Mouse (Mus musculus) CD4-positive, CD25-positive, alpha-beta regulatory T cell, adult 9 weeks (primary cell): ENCODE results near the gene Lrrc29. TPM values are rescaled to one million over a fixed set of nuclear protein-coding genes. Genes with fewer than 3 reads are reported as not detected.

Source experiments
- polyA plus RNA-seq: library from polyadenylated mRNA; unstranded; fragments of 100-300 nt; shearing (Covaris generic); gene quantifications from one replicate; pipeline ENCODE4 v1.2.1, GENCODE M21; 2017

The Lrrc29 gene
- 5.8 TPM for polyA plus RNA-seq

GRCm38 (mm10) chr8:105326141-105326672 lies at the start of gene Lrrc29, which contains the start of gene Tmem208:
Gene Lrrc29, minus strand, starts transcription at chr8:105326278.
Gene Tmem208, plus strand, starts transcription at chr8:105326354.

DNA sequence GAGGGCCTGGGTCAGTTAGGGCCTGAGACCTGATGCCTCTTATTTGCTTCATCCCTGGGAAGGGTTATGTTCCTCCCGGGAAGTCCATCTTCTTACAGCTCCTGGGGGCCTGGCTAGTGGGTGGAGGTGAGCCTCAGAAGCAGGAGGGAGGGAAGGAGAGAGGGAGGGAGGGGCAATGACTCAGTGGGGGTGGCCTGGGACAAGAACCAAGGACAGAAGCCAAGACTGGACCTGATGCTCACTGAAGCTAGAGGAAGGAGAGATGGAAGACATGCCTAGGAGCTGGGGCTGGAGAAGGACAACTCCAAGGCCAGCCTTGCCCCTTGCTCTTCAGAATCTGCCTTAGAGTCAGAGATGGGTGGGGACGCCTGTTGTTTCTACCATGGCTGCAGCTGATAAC lies 47.0 kb upstream of the Lrrc29 start, which contains the start of gene Plekhg4:
Gene Plekhg4, plus strand, starts transcription at position 243 of the 400 bp plus-strand sequence.

DNA sequence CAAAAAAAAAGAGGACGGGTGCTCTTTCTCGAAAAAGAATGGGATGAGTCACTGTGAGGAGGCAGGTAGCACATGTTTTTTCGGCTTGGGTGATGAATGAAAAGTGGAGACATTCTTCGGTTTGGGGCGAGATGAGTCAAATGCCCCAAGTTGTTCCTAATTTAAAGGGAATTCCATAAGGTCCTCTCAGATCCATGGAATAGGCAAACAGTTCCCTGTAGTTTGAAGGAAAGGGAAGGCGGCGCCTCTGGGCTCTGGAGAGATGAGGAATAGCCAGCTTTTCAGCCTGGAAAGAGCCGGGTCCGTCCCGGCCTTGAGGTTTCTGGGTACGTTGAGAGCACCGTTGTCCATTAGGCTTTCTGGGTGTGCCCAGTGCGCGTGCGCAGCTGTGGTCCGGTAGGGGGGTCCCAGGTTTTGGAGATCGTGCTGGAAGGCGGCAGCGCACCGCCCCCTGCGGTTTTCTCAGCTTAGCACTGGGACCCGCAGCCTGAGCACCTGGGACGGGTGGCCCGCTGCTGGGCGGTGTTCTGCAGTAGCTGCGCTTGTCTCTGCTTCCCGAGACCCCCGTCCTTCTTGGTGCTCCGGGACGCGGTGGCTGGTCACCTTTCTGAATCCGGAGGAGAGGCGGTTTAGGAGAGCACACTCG lies 22.5 kb upstream of the Lrrc29 start, which contains the start of gene Slc9a5:
Gene Slc9a5, plus strand, starts transcription at position 394 of the 646 bp plus-strand sequence.

GRCm38 (mm10) chr8:105347428-105348221 lies 21.5 kb upstream of the Lrrc29 start, which contains the start of gene Fhod1:
Gene Fhod1, minus strand, starts transcription at chr8:105347953.

GRCm38 (mm10) chr8:105305211-105306145 lies 20.6 kb downstream of the Lrrc29 start, which contains the start of gene Elmo3:
Gene Elmo3, plus strand, starts transcription at chr8:105305601.

DNA sequence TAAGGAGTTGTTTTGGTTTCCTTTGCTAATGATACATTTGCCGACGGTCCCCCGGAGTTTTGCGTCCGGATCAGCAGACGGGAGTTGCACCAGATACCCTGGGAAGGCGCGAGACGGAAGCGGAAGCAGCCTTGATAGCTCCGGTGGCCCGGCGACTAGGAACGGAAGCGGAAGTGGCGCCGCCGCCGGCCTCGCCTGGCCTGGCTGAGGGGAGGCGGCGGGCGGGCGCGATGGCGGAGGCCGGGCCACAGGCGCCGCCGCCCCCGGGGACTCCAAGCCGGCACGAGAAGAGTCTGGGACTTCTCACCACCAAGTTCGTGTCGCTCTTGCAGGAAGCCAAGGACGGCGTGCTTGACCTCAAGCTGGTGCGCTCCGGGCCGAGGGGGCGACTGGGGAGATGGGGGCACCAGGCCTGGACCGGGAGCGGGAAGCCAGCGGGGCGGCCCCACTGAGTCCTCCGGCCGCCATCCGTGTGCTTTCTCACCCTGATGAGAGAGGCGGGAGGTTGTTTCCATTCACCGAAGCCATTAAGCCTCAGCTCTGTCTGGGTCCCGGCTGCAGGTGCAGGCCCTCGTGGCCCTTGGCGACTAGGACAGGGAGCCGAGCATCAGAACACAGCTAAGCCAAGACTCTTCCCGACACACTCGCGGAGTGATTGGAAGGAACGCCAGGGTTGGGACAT lies 28.4 kb downstream of the Lrrc29 start, which contains the start of gene E2f4:
Gene E2f4, plus strand, starts transcription at position 153 of the 682 bp plus-strand sequence.

GRCm38 (mm10) chr8:105295895-105296573 lies 30.0 kb downstream of the Lrrc29 start, which contains the start of gene Exoc3l:
Gene Exoc3l, minus strand, starts transcription at chr8:105296101.

DNA sequence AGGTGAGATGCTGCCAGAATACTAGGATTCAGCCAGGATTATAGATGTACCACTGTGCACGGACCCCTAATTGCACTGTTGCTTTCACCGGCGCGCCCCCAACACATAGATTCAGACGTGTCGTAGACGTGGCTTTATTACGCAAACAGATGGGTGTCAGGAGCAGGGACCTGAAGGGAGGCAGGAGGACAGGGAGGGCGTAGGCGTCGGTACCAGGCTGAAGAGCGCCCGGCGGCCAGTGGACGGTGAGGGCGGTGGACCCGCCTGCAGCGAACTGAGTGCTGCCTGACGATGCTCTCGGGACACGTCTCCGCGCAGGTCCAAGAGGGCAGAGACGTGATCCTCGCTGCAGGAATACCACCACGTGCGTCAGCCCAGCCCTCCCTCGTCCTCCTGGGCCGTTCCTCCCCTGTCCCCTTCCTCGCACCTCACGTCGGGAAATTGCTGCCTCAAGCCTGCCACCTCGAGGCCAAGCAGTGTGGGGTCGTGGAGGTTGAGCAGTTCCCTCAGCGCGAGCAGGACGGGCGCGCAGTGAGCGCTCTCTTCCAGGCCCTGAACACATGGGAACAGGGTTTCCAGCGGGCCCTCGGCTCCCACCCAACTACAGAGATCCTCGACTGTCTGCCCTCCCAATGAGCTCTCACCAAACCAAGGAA lies 36.1 kb downstream of the Lrrc29 start, which contains the start of gene 4931428F04Rik:
Gene 4931428F04Rik, minus strand, starts transcription at position 60 of the 656 bp plus-strand sequence.

DNA sequence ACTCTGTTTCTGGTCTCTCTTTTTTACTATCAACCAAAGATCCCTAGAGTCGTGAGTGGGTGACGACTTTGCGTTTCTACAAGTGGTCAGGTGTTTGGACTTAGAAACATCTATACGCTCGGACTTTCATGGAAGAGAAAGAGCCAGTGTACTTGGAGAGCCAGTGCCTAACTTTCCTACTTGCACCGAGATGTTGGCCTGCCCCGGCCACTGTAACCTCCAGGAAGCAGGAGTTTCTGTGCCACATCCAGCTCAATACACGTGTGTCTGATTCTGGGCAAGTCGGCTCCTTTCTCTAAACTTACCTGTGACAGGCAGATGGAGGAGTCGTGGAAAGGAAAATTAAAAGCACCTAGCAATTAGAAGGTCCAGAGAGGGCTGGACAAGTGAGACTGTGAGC lies 50.2 kb downstream of the Lrrc29 start, which contains the start of gene Nol3:
Gene Nol3, plus strand, starts transcription at position 301 of the 400 bp plus-strand sequence.

GRCm38 (mm10) chr8:105269461-105269947 lies 56.6 kb downstream of the Lrrc29 start, which contains the start of gene Hsf4:
Gene Hsf4, plus strand, starts transcription at chr8:105269801.

DNA sequence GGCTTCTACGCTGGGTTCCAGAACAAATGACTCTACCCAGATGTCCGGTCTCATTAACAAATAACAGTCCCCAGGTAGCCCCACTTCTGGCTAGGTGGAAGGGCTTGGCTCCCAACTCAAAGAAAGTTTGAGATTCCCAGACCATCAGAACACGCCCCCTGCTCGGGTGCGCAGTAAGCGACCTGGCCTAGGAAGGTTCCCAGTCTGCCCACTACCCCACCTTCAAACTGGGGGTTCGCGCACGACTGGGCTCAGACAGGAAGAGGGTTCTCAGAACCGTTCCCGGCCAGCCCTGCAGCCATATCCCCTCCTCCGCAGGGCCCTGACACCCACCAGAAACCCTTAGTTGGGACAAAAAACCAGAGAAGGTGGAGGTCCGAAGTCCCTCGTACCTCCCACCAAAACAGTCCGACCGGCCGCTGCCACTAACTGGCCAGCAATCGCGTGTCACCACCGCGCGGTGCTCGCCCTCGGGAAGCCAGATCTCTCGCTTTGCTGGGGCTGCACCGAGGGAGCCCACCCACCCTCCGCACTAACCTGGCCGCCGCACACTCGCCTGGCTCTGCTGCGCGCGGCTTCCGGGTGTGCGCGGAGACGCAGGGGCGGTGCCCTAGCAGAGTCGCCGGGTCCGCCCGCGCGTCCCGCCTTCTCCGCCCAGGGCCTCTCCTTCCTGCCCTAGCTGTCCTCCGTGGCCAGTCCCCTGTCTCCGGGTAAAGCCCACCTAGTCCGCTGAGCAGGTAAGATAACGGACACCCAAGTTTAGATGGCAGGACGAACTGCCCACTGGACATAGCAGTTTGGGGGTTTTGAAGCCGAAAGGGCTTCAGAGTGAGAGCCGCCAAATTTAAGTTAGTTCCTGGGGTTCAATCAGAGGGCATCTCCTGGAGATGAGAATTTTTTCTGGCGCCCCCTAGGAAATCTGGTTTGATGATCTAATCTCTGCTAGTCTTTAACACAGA lies 61.8 kb downstream of the Lrrc29 start, which contains the start of the genes Tradd and Fbxl8:
Gene Tradd, minus strand, starts transcription at position 586 of the 959 bp plus-strand sequence.
Gene Fbxl8, plus strand, starts transcription at position 625 of the 959 bp plus-strand sequence.

Other genes starting within 250 kb of the Lrrc29 start
- gene Ces3b, start 242.5 kb downstream of the Lrrc29 start, polyA plus RNA-seq: not detected
- gene Ces4a, start 194.5 kb downstream of the Lrrc29 start, polyA plus RNA-seq: not detected
- gene Cbfb, start 155.6 kb downstream of the Lrrc29 start, polyA plus RNA-seq: 22.2 TPM
- 24.4 TPM for gene D230025D16Rik, start 101.1 kb downstream of the Lrrc29 start, polyA plus RNA-seq
- gene B3gnt9, start 71.1 kb downstream of the Lrrc29 start, polyA plus RNA-seq: 0.68 TPM
- gene Tradd, start 61.7 kb downstream of the Lrrc29 start, polyA plus RNA-seq: 27.8 TPM
- 15.2 TPM for gene Fbxl8, start 61.6 kb downstream of the Lrrc29 start, polyA plus RNA-seq
- 0.62 TPM for gene Hsf4, start 56.5 kb downstream of the Lrrc29 start, polyA plus RNA-seq
- not detected for gene Nol3, start 50.1 kb downstream of the Lrrc29 start, polyA plus RNA-seq
- 2.4 TPM for gene 4931428F04Rik, start 36.4 kb downstream of the Lrrc29 start, polyA plus RNA-seq
- gene Exoc3l, start 30.2 kb downstream of the Lrrc29 start, polyA plus RNA-seq: 0.76 TPM
- 54.4 TPM for gene E2f4, start 28.6 kb downstream of the Lrrc29 start, polyA plus RNA-seq
- 10.5 TPM for gene Elmo3, start 20.7 kb downstream of the Lrrc29 start, polyA plus RNA-seq
- 158 TPM for gene Tmem208, start 76 bp upstream of the Lrrc29 start, polyA plus RNA-seq
- 1.5 TPM for gene Fhod1, start 21.7 kb upstream of the Lrrc29 start, polyA plus RNA-seq
- 0.45 TPM for gene Slc9a5, start 22.6 kb upstream of the Lrrc29 start, polyA plus RNA-seq
- gene Plekhg4, start 47.0 kb upstream of the Lrrc29 start, polyA plus RNA-seq: 0.17 TPM
- gene Kctd19, start 87.2 kb upstream of the Lrrc29 start, polyA plus RNA-seq: not detected
- gene Lrrc36, start 87.3 kb upstream of the Lrrc29 start, polyA plus RNA-seq: not detected
- gene Tppp3, start 145.2 kb upstream of the Lrrc29 start, polyA plus RNA-seq: not detected
- 2.3 TPM for gene Zdhhc1, start 170.6 kb upstream of the Lrrc29 start, polyA plus RNA-seq
- not detected for gene Hsd11b2, start 192.5 kb upstream of the Lrrc29 start, polyA plus RNA-seq
- 55.5 TPM for gene Atp6v0d1, start 239.8 kb upstream of the Lrrc29 start, polyA plus RNA-seq